In genomic region chr6:35132806-35133205, GRCm38 (mm10) we compare ENCODE assay signal across 8 mouse cellular contexts. TPM values are rescaled to one million over a fixed set of nuclear protein-coding genes. Genes with fewer than 3 reads are reported as not detected.
DNase-seq lines count a peak whose midpoint lies in the region; ATAC-seq lines count a peak whose summit lies in the region.

No protein-coding gene starts in this region.

- peak overlapping the region; percentile 89 for H3K27ac ChIP-seq in forebrain, embryonic 14.5 days (ENCODE audit: low read depth, low read length)
- H3K27ac ChIP-seq in limb, embryonic 15.5 days, result peak overlapping the region; percentile 94
- H3K27ac ChIP-seq in neural tube, embryonic 13.5 days (replicated peaks), result peak overlapping the region; percentile 94

- peaks cover 12% of the 10 kb centered on the region for H3K4me1 ChIP-seq in forebrain, embryonic 14.5 days (ENCODE audit: control insufficient read depth, insufficient read depth, low read length)
- H3K4me1 ChIP-seq in limb, embryonic 15.5 days, result peaks cover 12% of the 10 kb centered on the region
- H3K4me1 ChIP-seq in neural tube, embryonic 13.5 days (replicated peaks), result peaks cover 31% of the 10 kb centered on the region

- no peaks in the 10 kb centered on the region for H3K27me3 ChIP-seq in forebrain, embryonic 14.5 days (replicated peaks; ENCODE audit: control insufficient read depth, insufficient read depth, low read length)
- H3K27me3 ChIP-seq in limb, embryonic 15.5 days, result no peaks in the 10 kb centered on the region
- no peaks in the 10 kb centered on the region for H3K27me3 ChIP-seq in neural tube, embryonic 13.5 days

- no peaks in the 10 kb centered on the region for H3K36me3 ChIP-seq in forebrain, embryonic 14.5 days (ENCODE audit: control insufficient read depth, insufficient read depth, low read length)
- no peaks in the 10 kb centered on the region for H3K36me3 ChIP-seq in limb, embryonic 15.5 days
- no peaks in the 10 kb centered on the region for H3K36me3 ChIP-seq in neural tube, embryonic 13.5 days

- peak; percentile 1; the same call in 1 of the 2 replicates for ATAC-seq in forebrain, embryonic 14.5 days
- ATAC-seq in limb, embryonic 15.5 days (ENCODE audit: insufficient number of reproducible peaks, low FRiP score, low TSS enrichment, low read depth), result no peak
- ATAC-seq in neural tube, embryonic 13.5 days (ENCODE audit: low read depth), result peak; percentile 34

- H3K4me3 ChIP-seq in forebrain, embryonic 14.5 days (ENCODE audit: low read depth, low read length), result peak overlapping the region; percentile 78
- peak overlapping the region; percentile 74 for H3K4me3 ChIP-seq in limb, embryonic 15.5 days
- peak overlapping the region; percentile 89 for H3K4me3 ChIP-seq in neural tube, embryonic 13.5 days

- intact Hi-C loops in gastrocnemius, postnatal 14 days (cut with DNase I; ENCODE audit: low total_unique reads), result no loop called here

- no peaks in the 10 kb centered on the region for H3K9me3 ChIP-seq in forebrain, embryonic 14.5 days (replicated peaks; ENCODE audit: control insufficient read depth, low read length)
- H3K9me3 ChIP-seq in limb, embryonic 15.5 days, result no peaks in the 10 kb centered on the region
- H3K9me3 ChIP-seq in neural tube, embryonic 13.5 days, result no peaks in the 10 kb centered on the region

- H3K9ac ChIP-seq in forebrain, embryonic 14.5 days (ENCODE audit: low read length), result peak overlapping the region; percentile 91
- peak overlapping the region; percentile 77 for H3K9ac ChIP-seq in limb, embryonic 15.5 days
- H3K9ac ChIP-seq in neural tube, embryonic 13.5 days, result peak overlapping the region; percentile 90

- DNase-seq in gastrocnemius, postnatal 14 days, result peak; percentile 7
- no peak for DNase-seq in gastrocnemius, adult 18-20 months (ENCODE audit: low spot score)
- DNase-seq in 3134 (ENCODE audit: extremely low read depth, insufficient read length, low spot score) (peak; percentile 57), NIH3T3 (ENCODE audit: low read depth) (peak; percentile 48)
- DNase-seq in forebrain, embryonic 14.5 days (ENCODE audit: low spot score), result peak; percentile 19
- DNase-seq in ovary, postnatal 36 days (ENCODE audit: low spot score), result no peak

- WGBS in forebrain, embryonic 14.5 days, result under 1% methylated on average over 11 of the region's 11 CpGs
- WGBS in limb, embryonic 15.5 days, result 1% methylated on average over 11 of the region's 11 CpGs
- WGBS in neural tube, embryonic 13.5 days, result 0% methylated on average over 11 of the region's 11 CpGs

- H3K4me2 ChIP-seq in forebrain, embryonic 14.5 days (ENCODE audit: low read length), result peak overlapping the region; percentile 69
- peak overlapping the region; percentile 93 for H3K4me2 ChIP-seq in limb, embryonic 15.5 days
- H3K4me2 ChIP-seq in neural tube, embryonic 13.5 days, result peak overlapping the region; percentile 94

RNA-seq across cellular contexts. Expression of gene Cnot4, which starts 0.7 kb away (rescaled TPM):
- total RNA-seq in gastrocnemius, postnatal 14 days (2021), result 10 to 100 TPM; 19.8 to 21.6 TPM
- 10 to 100 TPM; 26.7 to 29.4 TPM for total RNA-seq in gastrocnemius, adult 18-20 months (2021)
- polyA plus RNA-seq in forebrain, embryonic 14.5 days (2014; fragmentation: Nextera tagmentation; extraction: Ambion mirVana), result 33.3 and 35.2 TPM in 2 replicates
- polyA plus RNA-seq in limb, embryonic 15.5 days (2015; fragmentation: Nextera tagmentation; extraction: Ambion mirVana), result 26.9 and 29.9 TPM in 2 replicates
- polyA plus RNA-seq in neural tube, embryonic 13.5 days (2015; fragmentation: Nextera tagmentation; extraction: Ambion mirVana), result 35.0 and 38.3 TPM in 2 replicates

RNA-seq across cellular contexts. Expression of gene Nup205, which starts 44.4 kb away (rescaled TPM):
- total RNA-seq in gastrocnemius, postnatal 14 days (2021), result 10 to 100 TPM; 10.3 to 11.8 TPM
- 10 to 100 TPM; 10.2 to 12.3 TPM for total RNA-seq in gastrocnemius, adult 18-20 months (2021)
- polyA plus RNA-seq in forebrain, embryonic 14.5 days (2014; fragmentation: Nextera tagmentation; extraction: Ambion mirVana), result 32.2 and 32.8 TPM in 2 replicates
- polyA plus RNA-seq in limb, embryonic 15.5 days (2015; fragmentation: Nextera tagmentation; extraction: Ambion mirVana), result 23.0 and 27.6 TPM in 2 replicates
- 21.3 and 23.5 TPM in 2 replicates for polyA plus RNA-seq in neural tube, embryonic 13.5 days (2015; fragmentation: Nextera tagmentation; extraction: Ambion mirVana)

Comparison
In these comparisons a context has a peak if more than half of its experiments do, and no peak if none do; other contexts are left out.
1. DNase-seq: peak in gastrocnemius, postnatal 14 days (single experiment), 3134 (single experiment), NIH3T3 (single experiment) and forebrain, embryonic 14.5 days (single experiment); none in gastrocnemius, adult 18-20 months (single experiment) and ovary, postnatal 36 days (single experiment).
2. Peak in every context shown above with its lines, with median percentiles within 50 percentile points of each other: H3K27ac ChIP-seq, H3K4me2 ChIP-seq, H3K4me3 ChIP-seq and H3K9ac ChIP-seq.